Mouse (Mus musculus) embryonic fibroblast, embryonic 13.5 days (primary cell): ENCODE measurements around the gene Grin2c.

Experiments used
- CTCF ChIP-seq: IDR thresholded peaks from 2 replicates; pipeline ENCODE4 v1.5.1; 2011; ENCODE audit warnings: mild to moderate bottlenecking, control low read depth, low read length, moderate library complexity, borderline replicate concordance; ENCODE audit not compliant: insufficient read depth
- POLR2A ChIP-seq: IDR thresholded peaks from 2 replicates; pipeline ENCODE4 v1.6.1; 2011; ENCODE audit warnings: low read depth, mild to moderate bottlenecking, control low read depth, low read length, moderate library complexity

DNA sequence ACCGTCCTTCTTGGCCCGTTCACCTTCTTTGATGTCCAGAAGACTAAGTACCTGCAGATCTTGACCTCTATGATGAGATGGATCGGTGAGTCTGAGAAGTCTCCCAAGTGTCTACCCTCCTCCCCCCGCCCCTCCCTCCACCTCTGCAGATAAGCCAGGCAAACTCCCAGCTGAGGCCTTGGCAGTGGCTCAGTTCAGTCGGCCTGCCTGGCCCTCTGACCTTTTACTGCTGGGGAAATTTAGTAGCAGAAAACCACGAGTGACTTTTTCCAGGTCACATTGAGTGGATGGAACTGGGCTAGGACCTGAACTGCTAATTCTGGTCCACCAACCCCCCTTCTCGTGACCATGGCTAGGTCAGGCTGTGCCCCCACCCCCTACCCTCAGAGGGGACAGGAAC lies 38.6 kb downstream of the Grin2c start:
- TF ChIP-seq CTCF (no peak), POLR2A (no peak)
